Mouse (Mus musculus): Measurements from ENCODE around the gene Zfp638. TPM values are rescaled to one million over a fixed set of nuclear protein-coding genes. Genes with fewer than 3 reads are reported as not detected.
"Not testable (repeated sequence)": the region's sequence is repeated elsewhere in the genome, so short reads cannot be mapped to it uniquely, and the experiment has no call there.

The Zfp638 gene
- total RNA-seq, 2 experiments from 2014 or later = 50.4 to 52.1 TPM

GRCm38 (mm10) chr6:84021990-84022389, 155.1 kb downstream of the Zfp638 start:
- intact Hi-C loops (cut with DNase I) = no loop called here
- peak overlapping the region; percentile 81 for H3K4me3 ChIP-seq
- DNase-seq = peak; percentile 82
- H3K27ac ChIP-seq = peak overlapping the region; percentile 91
- TF ChIP-seq CTCF (IDR thresholded peaks at IDR 0.05) = no peak

GRCm38 (mm10) chr6:84025636-84026035, 158.7 kb downstream of the Zfp638 start:
- Histone ChIP-seq H3K4me3 (no peak overlapping the region), H3K27ac (no peak overlapping the region)
- TF ChIP-seq CTCF (IDR thresholded peaks at IDR 0.05) = no peak
- no peak for DNase-seq
- intact Hi-C loops (cut with DNase I) = no loop called here

- intact Hi-C loops (cut with DNase I) = no loop called here
- Histone ChIP-seq H3K4me3 (no peak overlapping the region), H3K27ac (no peak overlapping the region)
- no peak for TF ChIP-seq CTCF (IDR thresholded peaks at IDR 0.05)
- DNase-seq = no peak
Measured at GRCm38 (mm10) chr6:84028791-84029190, 161.9 kb downstream of the Zfp638 start.

GRCm38 (mm10) chr6:84029775-84030174, 162.9 kb downstream of the Zfp638 start:
- intact Hi-C loops (cut with DNase I) = no loop called here
- Histone ChIP-seq H3K27ac (no peak overlapping the region), H3K4me3 (no peak overlapping the region)
- TF ChIP-seq CTCF (IDR thresholded peaks at IDR 0.05) = no peak
- no peak for DNase-seq

- DNase-seq; H3K27ac ChIP-seq; H3K4me3 ChIP-seq; intact Hi-C loops (cut with DNase I): not testable (repeated sequence)
Measured at GRCm38 (mm10) chr6:84032516-84032915, 165.6 kb downstream of the Zfp638 start.

Other genes starting within 250 kb of the Zfp638 start
- not detected for gene Clec4f, start 210.9 kb upstream of the Zfp638 start, total RNA-seq (2021)
- not detected for gene Cd207, start 189.3 kb upstream of the Zfp638 start, total RNA-seq (2021)
- not detected for gene Vax2, start 155.8 kb upstream of the Zfp638 start, total RNA-seq (2021)
- gene Atp6v1b1, start 124.1 kb upstream of the Zfp638 start, total RNA-seq (2021) = not detected
- not detected for gene Ankrd53, start 104.5 kb upstream of the Zfp638 start, total RNA-seq (2021)
- 10 to 100 TPM; 42.0 to 47.9 TPM for gene Tex261, start 91.3 kb upstream of the Zfp638 start, total RNA-seq (2021)
- gene Nagk, start 72.1 kb upstream of the Zfp638 start, total RNA-seq (2021) = 1 to 10 TPM; 5.3 to 5.5 TPM
- gene Paip2b, start 35.4 kb upstream of the Zfp638 start, total RNA-seq (2021) = 100 to 1,000 TPM in 1 of 2 experiments, 10 to 100 TPM in 1; 89.1 to 102 TPM
- 10 to 100 TPM; 70.1 to 76.4 TPM for gene Dysf, start 141.5 kb downstream of the Zfp638 start, total RNA-seq (2021)

Data from gastrocnemius, adult 2 months (tissue).